Mouse (Mus musculus) megakaryocyte, embryonic 14.5 days (primary cell): ENCODE data around the gene Aven.

ENCODE experiments used
- FLI1 ChIP-seq: IDR thresholded peaks from 2 replicates; pipeline ENCODE4 v1.6.1; 2012; ENCODE audit warnings: low read length, inconsistent platforms, mixed read lengths
- GATA1 ChIP-seq: IDR thresholded peaks from 3 replicates; pipeline ENCODE4 v1.6.1; 2012; ENCODE audit warnings: mixed read lengths, low read length, inconsistent platforms, borderline replicate concordance

DNA sequence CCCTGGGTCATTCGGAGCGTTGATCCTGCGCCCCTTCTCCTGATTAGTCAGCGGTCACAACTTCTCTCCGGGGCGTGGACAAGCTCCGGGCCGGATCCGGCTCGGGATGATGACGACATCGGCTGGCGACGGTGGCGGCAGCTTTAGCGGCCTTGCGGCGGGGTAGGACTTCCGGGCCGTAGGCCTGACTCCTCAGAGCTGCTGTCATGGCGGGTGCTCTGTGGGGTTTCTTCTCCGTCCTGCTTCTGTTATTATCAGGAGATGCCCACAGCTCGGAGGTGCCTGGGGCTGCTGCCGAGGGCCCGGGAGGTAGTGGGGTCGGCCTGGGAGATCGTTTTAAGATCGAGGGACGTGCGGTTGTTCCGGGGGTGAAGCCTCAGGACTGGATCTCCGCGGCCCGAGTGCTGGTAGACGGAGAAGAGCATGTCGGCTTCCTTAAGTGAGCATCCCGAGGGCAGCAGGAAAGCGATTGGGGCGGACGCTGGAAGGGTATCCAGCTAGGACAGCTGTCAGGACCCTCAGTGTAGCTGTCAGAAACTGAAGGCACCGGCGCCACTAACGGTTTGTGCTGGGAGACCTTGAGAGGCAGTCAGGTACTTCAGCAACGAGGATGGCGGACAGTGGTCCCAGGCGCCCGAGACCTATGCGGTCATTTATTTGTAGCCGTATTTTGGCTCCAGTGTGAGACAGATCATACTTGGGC is 37.8 kb upstream of the Aven start, which contains the start of gene Emc7:
- no peak for TF ChIP-seq GATA1
- no peak for TF ChIP-seq FLI1
